Mouse (Mus musculus): ENCODE results near the gene Plekha6. TPM values are rescaled to one million over a fixed set of nuclear protein-coding genes. Genes with fewer than 3 reads are reported as not detected.
A peak's percentile ranks its signal among the peaks of the same experiment; 100 is the strongest.

Plekha6 gene
- polyA plus RNA-seq, 1 experiment, result 104 TPM

DNA sequence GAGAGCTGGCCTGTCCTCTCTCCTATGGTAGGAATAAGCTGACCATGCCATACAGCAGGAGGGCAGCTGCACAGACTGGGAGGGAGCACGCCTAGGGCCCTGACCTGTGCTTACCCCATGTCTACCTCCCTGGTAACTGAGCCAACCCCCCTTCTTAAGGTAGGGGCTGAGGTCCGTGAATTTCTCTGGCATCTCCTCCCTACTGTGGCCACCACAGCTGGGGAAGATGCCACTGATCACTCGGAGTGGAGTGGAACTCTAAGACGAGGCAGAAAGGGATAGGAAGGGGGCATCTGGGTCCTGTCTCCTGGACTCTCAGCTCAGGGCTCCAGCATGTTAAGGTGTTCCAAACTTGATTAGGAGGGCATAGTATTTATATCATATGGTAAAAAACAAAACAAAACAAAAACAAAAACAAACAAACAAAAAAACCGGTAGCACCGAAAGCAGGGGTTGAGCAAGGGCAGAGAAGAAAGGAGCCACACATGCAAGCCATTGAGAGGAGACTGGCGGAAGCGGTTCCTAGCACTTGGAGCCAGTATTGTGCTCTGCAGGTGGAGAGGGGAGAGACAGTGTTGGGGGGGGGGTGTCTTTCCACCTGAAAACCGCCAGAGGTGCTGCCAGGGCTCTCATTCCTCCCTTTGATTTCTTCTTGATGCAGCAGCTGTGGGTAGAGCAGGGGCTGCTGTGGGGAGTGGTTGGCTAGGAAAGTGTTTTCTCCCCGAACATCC is 89.0 kb downstream of the Plekha6 start:
- TF ChIP-seq CTCF (IDR thresholded peaks at IDR 0.05; ENCODE audit: extremely low read depth, insufficient read length, insufficient replicate concordance, low read depth, low read length), result no peak
- no peak for TF ChIP-seq POLR2A (IDR thresholded peaks at IDR 0.05; ENCODE audit: low read depth, low read length)
- H3K4me1 ChIP-seq (ENCODE audit: control insufficient read depth, insufficient read depth, insufficient read length, low read length), result peaks cover 47% of the 10 kb centered on the region
- no peaks in the 10 kb centered on the region for H3K27me3 ChIP-seq (ENCODE audit: control insufficient read depth, insufficient read depth, low read length)
- WGBS, result 59% methylated on average over 10 of the region's 10 CpGs
- H3K27ac ChIP-seq (ENCODE audit: insufficient read depth, low read depth, low read length), result peak overlapping the region; percentile 11; the same call in 1 of the 2 replicates
- H3K4me3 ChIP-seq (ENCODE audit: low read depth, low read length), result no peak overlapping the region
- peaks cover 10% of the 10 kb centered on the region; the same call in 1 of the 2 replicates for H3K36me3 ChIP-seq (ENCODE audit: control insufficient read depth, insufficient read depth, low read length)

DNA sequence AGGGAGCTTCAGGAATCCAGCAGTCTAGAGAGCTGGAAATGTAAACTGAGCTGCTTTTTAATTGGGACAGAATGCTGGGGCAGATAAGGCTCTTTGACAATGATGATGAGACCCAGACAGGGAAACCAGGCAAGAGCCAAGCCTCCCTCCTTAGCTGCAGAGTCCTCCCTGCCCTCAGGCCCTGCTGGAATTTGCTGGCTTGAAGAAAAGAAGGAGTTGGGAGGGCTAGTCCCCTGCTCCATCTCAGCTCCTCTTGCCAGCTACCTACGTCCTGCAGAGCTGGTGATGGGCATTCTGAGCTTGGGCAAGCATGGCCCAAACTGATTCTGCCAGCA is 89.5 kb downstream of the Plekha6 start:
- no peak for TF ChIP-seq POLR2A (IDR thresholded peaks at IDR 0.05; ENCODE audit: low read depth, low read length)
- TF ChIP-seq CTCF (IDR thresholded peaks at IDR 0.05; ENCODE audit: extremely low read depth, insufficient read length, insufficient replicate concordance, low read depth, low read length), result no peak
- no peak overlapping the region for H3K27ac ChIP-seq (ENCODE audit: insufficient read depth, low read depth, low read length)
- H3K36me3 ChIP-seq (ENCODE audit: control insufficient read depth, insufficient read depth, low read length), result peaks cover 10% of the 10 kb centered on the region; the same call in 1 of the 2 replicates
- peaks cover 47% of the 10 kb centered on the region for H3K4me1 ChIP-seq (ENCODE audit: control insufficient read depth, insufficient read depth, insufficient read length, low read length)
- H3K27me3 ChIP-seq (ENCODE audit: control insufficient read depth, insufficient read depth, low read length), result no peaks in the 10 kb centered on the region
- 41% methylated on average over 1 of the region's 1 CpGs for WGBS
- H3K4me3 ChIP-seq (ENCODE audit: low read depth, low read length), result no peak overlapping the region

DNA sequence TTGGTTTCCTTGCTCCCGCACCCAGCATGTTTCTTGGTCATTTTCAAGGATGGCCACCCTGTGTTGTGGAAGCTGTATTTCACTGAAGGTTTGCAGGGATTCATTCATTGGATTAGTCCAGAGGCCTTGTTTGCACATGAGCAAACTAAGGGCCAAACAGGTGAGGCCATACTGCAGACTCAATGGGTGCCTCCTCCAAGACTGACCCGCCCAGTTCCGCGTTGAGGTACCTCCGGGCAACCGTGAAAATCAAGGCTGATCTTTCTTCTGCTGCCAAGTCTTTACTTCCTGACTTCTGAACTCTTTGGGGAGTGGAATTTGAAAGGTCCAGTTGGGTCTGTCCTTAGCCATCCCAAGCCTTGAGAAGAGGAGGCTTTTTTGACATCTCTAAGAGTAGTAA is 90.2 kb downstream of the Plekha6 start:
- Histone ChIP-seq H3K4me3 (ENCODE audit: low read depth, low read length) (no peak overlapping the region), H3K4me1 (ENCODE audit: control insufficient read depth, insufficient read depth, insufficient read length, low read length) (peaks cover 47% of the 10 kb centered on the region), H3K27ac (ENCODE audit: insufficient read depth, low read depth, low read length) (peak overlapping the region; percentile 58; the same call in 1 of the 2 replicates), H3K36me3 (ENCODE audit: control insufficient read depth, insufficient read depth, low read length) (peaks cover 16% of the 10 kb centered on the region; the same call in 1 of the 2 replicates), H3K27me3 (ENCODE audit: control insufficient read depth, insufficient read depth, low read length) (no peaks in the 10 kb centered on the region)
- TF ChIP-seq POLR2A (IDR thresholded peaks at IDR 0.05; ENCODE audit: low read depth, low read length) (no peak), CTCF (IDR thresholded peaks at IDR 0.05; ENCODE audit: extremely low read depth, insufficient read length, insufficient replicate concordance, low read depth, low read length) (no peak)
- WGBS, result 21% methylated on average over 6 of the region's 6 CpGs

DNA sequence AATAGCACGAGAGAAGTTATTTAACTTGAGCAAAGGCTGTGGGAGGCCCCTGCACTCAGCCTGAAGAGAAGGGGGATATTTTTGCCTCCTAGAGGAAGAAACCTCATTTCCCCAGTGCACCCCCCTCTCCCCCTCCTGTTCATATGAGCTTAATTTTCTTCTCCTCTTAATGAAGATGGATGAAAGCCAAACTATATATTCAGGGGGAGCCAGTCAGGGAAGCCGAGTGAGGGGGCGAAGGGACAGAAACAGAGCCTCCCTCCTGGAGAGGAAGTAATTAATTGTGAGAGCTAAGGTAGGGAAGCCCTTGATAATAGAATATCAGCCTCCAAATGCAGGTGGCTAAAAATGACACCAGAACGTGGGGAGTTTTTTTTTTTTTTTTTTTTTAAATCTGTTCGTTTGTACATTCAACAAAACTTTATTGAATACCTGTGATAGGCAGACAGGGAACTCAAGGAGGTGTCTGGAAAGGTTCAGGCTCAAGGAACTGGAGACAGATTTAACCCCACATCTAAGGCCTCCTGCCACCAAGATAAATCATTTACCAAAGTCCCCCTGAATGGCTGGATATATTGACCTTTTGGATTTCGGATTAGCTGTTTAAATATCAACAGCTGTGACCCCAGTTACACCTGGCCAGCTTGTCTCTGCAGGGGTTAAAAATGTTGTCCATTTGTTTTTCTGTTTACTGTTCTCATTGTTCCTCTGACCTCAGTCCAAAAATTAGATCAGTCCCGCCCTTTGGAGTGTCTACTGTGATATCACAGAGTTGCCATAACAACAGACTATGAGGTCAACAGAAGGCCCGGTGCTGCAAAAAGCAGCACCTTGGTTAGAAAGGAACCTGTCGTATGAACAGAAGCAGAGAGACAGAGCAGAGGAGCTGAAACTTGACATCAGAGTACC is 91.1 kb downstream of the Plekha6 start:
- H3K4me1 ChIP-seq (ENCODE audit: control insufficient read depth, insufficient read depth, insufficient read length, low read length), result peaks cover 47% of the 10 kb centered on the region
- no peak overlapping the region for H3K4me3 ChIP-seq (ENCODE audit: low read depth, low read length)
- TF ChIP-seq CTCF (IDR thresholded peaks at IDR 0.05; ENCODE audit: extremely low read depth, insufficient read length, insufficient replicate concordance, low read depth, low read length), result no peak
- no peak for TF ChIP-seq POLR2A (IDR thresholded peaks at IDR 0.05; ENCODE audit: low read depth, low read length)

DNA sequence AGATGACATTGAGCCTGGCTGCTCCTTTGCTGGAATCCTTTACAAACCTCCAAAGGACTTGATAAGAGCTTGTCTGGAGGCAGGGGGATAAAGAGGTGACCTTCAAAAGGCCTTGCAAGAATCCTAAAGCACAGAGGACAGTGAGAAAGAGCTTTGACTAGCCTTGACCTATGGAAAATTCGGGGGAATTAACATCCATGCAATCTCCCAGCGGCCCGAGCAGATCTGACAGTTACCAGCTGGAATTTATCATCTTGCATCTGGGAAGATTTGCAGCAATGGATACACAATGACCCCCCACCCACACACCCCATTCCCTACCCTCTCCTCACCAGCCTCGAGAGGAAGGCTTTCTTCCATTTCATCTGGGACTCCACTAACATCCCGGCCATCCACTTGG is 91.8 kb downstream of the Plekha6 start:
- 41% methylated on average over 5 of the region's 5 CpGs for WGBS
- H3K36me3 ChIP-seq (ENCODE audit: control insufficient read depth, insufficient read depth, low read length), result peaks cover 28% of the 10 kb centered on the region
- H3K27ac ChIP-seq (ENCODE audit: insufficient read depth, low read depth, low read length), result 0 out of 2 replicates have a peak overlapping the region, but pooled peaks have one; percentile 44
- H3K4me3 ChIP-seq (ENCODE audit: low read depth, low read length), result no peak overlapping the region
- H3K27me3 ChIP-seq (ENCODE audit: control insufficient read depth, insufficient read depth, low read length), result no peaks in the 10 kb centered on the region
- TF ChIP-seq POLR2A (IDR thresholded peaks at IDR 0.05; ENCODE audit: low read depth, low read length), result no peak
- TF ChIP-seq CTCF (IDR thresholded peaks at IDR 0.05; ENCODE audit: extremely low read depth, insufficient read length, insufficient replicate concordance, low read depth, low read length), result no peak
- H3K4me1 ChIP-seq (ENCODE audit: control insufficient read depth, insufficient read depth, insufficient read length, low read length), result peaks cover 43% of the 10 kb centered on the region

More for the DNA sequence above, 91.1 kb downstream of the Plekha6 start:
- H3K36me3 ChIP-seq (ENCODE audit: control insufficient read depth, insufficient read depth, low read length), result peaks cover 22% of the 10 kb centered on the region
- H3K27ac ChIP-seq (ENCODE audit: insufficient read depth, low read depth, low read length), result peak overlapping the region; percentile 58
- WGBS, result 17% methylated on average over 9 of the region's 9 CpGs
- H3K27me3 ChIP-seq (ENCODE audit: control insufficient read depth, insufficient read depth, low read length), result no peaks in the 10 kb centered on the region

DNA sequence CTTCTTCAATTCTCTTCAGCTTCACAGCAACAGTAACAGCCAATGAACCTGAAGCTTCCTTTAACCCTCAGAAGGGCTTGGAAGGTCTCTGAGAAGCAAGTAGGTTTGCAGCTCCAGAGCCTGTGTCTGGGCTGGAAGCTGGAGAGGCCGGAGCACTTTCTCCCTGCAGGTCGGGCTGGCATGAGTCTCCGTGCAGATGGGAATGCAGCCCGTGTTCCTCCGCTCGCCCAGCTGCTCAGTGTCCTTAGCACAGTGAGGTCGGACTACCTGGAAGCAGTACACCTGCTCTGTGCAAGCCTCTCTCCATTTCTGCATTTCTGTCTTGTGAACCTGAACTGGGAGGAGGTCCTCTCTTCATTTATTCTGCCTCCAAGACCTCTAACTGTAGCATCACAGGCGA is 92.3 kb downstream of the Plekha6 start:
- Histone ChIP-seq H3K27ac (ENCODE audit: insufficient read depth, low read depth, low read length) (no peak overlapping the region), H3K4me1 (ENCODE audit: control insufficient read depth, insufficient read depth, insufficient read length, low read length) (peaks cover 37% of the 10 kb centered on the region)
- 76% methylated on average over 8 of the region's 8 CpGs for WGBS

DNA sequence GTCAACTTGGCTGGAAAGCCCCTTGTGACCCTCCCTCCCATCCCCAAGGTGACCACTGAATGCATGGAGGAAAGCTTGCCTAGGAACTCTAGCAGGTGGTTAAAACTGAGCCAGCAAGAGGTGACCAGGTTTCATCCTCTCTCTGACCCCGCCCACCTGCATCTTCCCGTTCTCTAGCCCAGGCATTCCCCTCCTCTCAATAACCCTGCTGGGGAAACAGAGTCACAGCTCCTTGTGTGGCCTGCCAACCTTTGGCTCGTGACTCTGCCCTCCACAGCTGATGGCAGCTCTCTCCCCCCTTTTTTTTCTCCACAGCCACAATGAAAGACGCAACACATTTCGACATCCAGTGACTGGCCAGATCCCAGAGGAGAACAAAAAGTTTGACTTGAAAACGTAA is 94.7 kb downstream of the Plekha6 start:
- no peak overlapping the region for H3K27ac ChIP-seq (ENCODE audit: insufficient read depth, low read depth, low read length)
- H3K27me3 ChIP-seq (ENCODE audit: control insufficient read depth, insufficient read depth, low read length), result no peaks in the 10 kb centered on the region
- TF ChIP-seq POLR2A (IDR thresholded peaks at IDR 0.05; ENCODE audit: low read depth, low read length), result no peak
- no peak for TF ChIP-seq CTCF (IDR thresholded peaks at IDR 0.05; ENCODE audit: extremely low read depth, insufficient read length, insufficient replicate concordance, low read depth, low read length)
- H3K4me3 ChIP-seq (ENCODE audit: low read depth, low read length), result no peak overlapping the region
- peaks cover 50% of the 10 kb centered on the region for H3K36me3 ChIP-seq (ENCODE audit: control insufficient read depth, insufficient read depth, low read length)
- WGBS, result 78% methylated on average over 6 of the region's 6 CpGs
- peaks cover 19% of the 10 kb centered on the region for H3K4me1 ChIP-seq (ENCODE audit: control insufficient read depth, insufficient read depth, insufficient read length, low read length)

More for the DNA sequence above, 92.3 kb downstream of the Plekha6 start:
- H3K36me3 ChIP-seq (ENCODE audit: control insufficient read depth, insufficient read depth, low read length), result peaks cover 31% of the 10 kb centered on the region
- TF ChIP-seq POLR2A (IDR thresholded peaks at IDR 0.05; ENCODE audit: low read depth, low read length) (no peak), CTCF (IDR thresholded peaks at IDR 0.05; ENCODE audit: extremely low read depth, insufficient read length, insufficient replicate concordance, low read depth, low read length) (no peak)
- H3K4me3 ChIP-seq (ENCODE audit: low read depth, low read length), result no peak overlapping the region
- H3K27me3 ChIP-seq (ENCODE audit: control insufficient read depth, insufficient read depth, low read length), result no peaks in the 10 kb centered on the region

Data from small intestine, adult 2 months (tissue).